Mouse (Mus musculus) frontal cortex, postnatal 36 days (tissue): ENCODE results near the gene Atp6v0c.
A peak's percentile ranks its signal among the peaks of the same experiment; 100 is the strongest.

Experiments used
- DNase-seq, 2 experiments: peaks; one replicate each; pipeline ENCODE4 v3.0.0; 2022; ENCODE audit warnings: low spot score in 2 of 2

The Atp6v0c gene

GRCm38 (mm10) chr17:24199252-24199651 lies 29.8 kb upstream of the Atp6v0c start:
- peak; percentile 67 to 87 for DNase-seq

DNA sequence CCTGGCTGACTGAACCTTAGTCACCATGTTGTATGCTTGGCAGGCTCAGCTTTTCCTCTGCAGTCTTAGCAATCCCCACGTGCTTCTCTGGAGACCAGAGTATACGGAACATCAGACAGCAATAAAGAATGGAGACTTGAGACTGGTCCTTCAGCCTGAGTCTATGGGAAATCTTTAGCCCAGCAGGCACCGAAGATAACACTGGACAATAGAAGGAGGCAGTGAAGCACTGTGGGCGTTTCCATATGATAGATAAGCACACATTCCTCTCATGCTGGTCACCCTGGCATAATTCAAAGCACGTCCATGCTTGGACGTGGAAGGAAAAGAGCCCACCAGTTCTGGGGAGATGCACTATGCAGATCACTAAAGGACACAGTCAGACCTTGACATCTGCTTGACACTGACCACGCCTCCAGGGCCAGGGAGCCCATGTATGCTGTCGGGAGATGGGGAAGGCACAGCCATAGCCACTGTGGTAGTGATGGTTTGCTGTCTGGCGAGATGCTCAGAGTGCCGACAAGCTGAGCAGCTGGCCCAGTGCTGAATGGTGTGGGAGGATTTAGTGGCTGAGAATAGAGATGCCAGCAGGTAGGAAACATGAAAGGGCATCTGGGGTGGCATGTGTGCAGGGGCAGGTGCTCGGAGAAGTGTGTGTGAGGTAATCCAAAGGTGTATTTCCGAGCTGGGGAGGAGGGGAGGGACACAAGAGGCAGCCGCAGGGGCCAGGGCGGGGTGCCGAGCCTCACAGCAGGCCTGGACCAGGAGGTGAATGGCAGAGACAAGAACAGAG lies 27.7 kb upstream of the Atp6v0c start:
- DNase-seq, result no peak

DNA sequence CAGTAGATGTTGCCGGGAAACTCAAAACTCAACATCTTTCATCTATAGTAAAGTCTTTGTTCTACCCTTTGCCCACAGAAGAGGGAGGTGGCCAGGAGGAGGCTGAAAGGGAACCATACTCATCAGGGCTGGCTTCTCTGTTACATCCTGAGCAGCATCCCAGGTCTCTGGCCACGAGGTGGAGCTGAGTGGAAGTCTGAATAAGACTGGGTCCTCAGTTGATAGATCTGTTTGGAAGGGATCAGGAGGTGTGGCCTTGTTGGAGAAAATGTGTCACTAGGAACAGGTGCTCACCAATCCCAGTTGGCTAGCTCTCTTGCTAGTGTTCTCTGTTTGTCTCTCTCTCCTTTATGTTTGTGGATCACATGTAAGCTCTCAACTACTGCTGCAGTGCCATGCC lies 25.8 kb upstream of the Atp6v0c start:
- no peak for DNase-seq

DNA sequence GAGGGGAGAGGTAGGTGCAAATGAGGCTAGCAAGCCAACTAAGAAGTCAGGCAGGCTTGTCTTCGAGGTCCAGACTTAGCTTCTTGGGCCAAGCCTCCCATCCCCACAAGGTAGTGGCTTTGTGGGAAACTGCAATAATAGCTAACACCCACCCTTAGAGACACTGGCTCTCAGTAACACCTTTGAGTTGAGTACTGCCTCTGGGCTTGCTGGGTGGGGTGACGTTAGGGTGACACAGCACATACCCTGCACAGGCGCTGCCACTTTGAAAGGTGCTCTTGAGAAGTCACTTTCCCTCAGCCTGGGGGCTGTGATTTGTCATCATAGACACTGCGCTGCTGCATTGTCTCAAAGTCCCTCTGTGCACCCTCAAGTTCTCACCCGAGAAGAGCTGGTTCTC lies 24.3 kb upstream of the Atp6v0c start:
- no peak for DNase-seq

GRCm38 (mm10) chr17:24193268-24193667 lies 23.8 kb upstream of the Atp6v0c start:
- DNase-seq, result no peak

DNA sequence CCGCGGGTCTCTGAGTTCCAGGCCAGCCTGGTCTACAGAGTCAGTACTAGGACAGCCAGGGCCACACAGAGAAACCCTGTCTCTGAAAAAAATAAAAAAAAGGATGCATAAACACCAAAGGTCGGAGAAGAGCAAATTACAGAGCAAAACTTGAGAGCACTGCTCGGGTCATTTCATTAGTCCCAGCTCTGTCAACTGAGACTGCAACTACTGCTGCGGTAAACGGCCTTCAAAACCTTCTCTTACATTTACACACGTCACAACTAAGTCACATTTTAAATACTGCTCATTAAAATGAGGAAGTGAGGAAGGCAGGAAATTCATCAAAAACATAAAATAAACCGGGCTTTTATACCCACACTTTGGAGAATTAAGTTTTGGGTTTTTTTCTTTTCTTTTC lies 23.3 kb upstream of the Atp6v0c start:
- DNase-seq, result no peak

GRCm38 (mm10) chr17:24191481-24191880 lies 22.0 kb upstream of the Atp6v0c start:
- no peak for DNase-seq

GRCm38 (mm10) chr17:24190934-24191333 lies 21.4 kb upstream of the Atp6v0c start:
- DNase-seq, result no peak

DNA sequence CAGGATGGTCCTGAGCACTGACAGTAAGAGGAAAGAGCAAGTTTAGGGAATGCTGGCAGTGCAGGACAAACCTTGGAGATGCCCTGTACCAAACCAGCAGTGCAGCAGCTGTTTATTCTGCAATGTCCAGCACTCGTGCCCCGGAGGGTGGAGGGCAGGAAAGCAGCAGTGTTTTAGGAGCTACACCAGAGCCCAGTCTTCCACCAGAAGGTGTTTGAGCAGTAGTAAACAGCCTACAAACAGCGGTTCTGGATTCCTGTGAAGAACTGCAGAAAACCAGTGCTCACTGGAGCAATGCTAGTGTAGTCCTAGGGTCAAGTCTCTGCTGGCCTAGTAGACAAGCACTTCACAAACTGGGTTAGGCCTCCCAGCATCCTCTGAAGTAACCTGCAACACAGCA lies 4.8 kb upstream of the Atp6v0c start:
- DNase-seq, result no peak

- DNase-seq, result peak; percentile 62 to 76
Measured at GRCm38 (mm10) chr17:24173423-24173822, 3.9 kb upstream of the Atp6v0c start.

DNA sequence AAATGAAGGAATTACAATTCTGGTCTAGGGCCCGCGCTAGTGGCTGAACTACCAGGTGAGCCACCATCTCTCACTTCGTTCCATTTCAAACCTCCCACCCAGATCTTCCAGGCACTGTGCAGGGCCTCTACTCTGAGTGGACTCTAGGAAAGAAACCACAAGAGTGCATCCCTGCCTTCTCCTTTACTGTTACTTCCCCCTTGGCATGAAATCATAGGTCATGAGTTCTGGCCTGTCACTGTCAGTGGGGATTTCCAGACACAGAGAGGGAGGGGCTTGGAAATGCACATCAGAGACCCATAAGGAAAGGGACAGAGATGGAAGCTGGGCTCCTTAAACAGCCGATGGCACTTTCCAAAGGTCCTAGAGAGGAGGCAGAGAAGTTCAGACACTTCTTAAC lies 2.2 kb upstream of the Atp6v0c start:
- no peak for DNase-seq

DNA sequence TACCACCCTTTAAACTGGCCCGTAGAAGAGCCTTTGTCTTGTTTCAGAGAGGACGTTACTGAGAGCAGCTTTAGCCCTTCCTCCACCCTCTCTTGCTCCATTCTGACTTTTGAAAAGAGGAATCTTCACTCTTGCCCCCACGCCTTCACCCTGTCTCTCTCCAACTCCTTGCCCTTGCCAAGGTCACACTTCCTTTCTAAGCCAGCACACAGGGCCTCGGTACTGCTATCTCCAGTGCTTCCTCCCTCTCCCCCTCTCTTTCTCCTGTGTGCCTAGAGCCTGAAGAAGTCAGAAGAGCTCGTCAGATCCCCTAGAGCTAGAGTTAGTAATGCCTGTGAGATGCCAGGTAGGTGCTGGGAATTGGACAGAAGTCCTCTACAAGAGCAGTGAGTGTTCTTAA lies 1.2 kb upstream of the Atp6v0c start:
- no peak for DNase-seq

DNA sequence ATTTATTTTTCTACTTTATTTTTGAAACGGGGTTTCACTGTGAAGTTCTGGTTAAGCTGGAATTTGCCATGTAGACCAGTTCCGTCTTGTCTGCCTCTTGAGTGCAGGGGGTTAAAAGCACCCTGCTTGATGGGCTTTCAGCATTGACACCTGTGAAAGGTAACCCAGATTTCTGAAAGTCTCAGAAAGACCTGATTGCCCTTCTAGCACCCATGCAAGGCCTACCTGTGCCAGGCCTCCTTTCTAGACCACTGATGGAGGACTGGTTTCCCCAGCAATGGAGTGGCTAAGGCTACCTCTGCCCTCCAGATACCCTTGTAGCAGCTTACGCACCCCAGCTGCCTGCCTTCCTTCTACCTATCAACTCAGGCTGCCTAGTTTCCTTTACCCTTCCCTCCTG lies 623 bp upstream of the Atp6v0c start:
- DNase-seq, result no peak

- DNase-seq, result peak; percentile 72 to 73
Measured at GRCm38 (mm10) chr17:24168590-24169277, 768 bp downstream of the Atp6v0c start.

GRCm38 (mm10) chr17:24167891-24168505 lies 1.5 kb downstream of the Atp6v0c start:
- DNase-seq, result no peak

- no peak for DNase-seq
Measured at GRCm38 (mm10) chr17:24167120-24167519, 2.4 kb downstream of the Atp6v0c start.

DNA sequence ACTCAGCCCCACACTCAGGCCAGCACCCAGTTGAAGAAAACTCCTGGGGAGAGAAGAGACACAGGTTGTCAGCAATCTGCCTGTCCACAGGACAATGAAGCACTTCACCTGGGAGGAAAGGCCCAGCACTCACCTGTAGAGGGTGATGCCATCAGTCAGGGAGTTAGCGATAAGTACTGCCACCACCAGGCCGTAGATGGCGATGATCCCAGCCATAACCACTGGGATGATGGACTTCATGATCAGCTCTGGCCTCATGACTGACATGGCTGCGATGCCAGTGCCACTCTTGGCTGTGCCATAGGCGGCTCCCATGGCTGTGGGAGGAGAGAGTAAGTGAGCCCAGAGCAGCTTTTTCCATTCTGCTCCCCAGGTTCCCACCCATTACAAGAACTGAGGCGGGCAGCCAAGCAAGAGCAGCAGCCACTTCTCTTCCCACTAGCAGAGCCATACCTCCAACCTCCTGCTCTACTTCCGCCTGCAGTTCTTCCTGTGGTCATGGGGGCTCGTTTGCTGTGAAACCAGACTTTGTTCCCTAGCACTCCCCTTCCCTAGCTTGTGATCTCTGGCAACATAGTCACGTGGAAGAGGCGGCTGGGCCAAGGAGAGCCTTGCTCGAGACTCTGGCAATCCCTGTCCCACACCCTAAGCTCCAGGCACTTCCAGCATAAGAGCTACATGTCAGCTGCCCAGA lies 4.8 kb downstream of the Atp6v0c start:
- no peak for DNase-seq

GRCm38 (mm10) chr17:24163176-24163962 lies 6.1 kb downstream of the Atp6v0c start, which contains the start of gene Amdhd2:
Gene Amdhd2, minus strand, starts transcription at chr17:24163766.
- DNase-seq, result peak; percentile 98 to 99

- no peak for DNase-seq
Measured at GRCm38 (mm10) chr17:24162584-24163175, 6.8 kb downstream of the Atp6v0c start.

- no peak for DNase-seq
Measured at GRCm38 (mm10) chr17:24161466-24161865, 8.0 kb downstream of the Atp6v0c start.

DNA sequence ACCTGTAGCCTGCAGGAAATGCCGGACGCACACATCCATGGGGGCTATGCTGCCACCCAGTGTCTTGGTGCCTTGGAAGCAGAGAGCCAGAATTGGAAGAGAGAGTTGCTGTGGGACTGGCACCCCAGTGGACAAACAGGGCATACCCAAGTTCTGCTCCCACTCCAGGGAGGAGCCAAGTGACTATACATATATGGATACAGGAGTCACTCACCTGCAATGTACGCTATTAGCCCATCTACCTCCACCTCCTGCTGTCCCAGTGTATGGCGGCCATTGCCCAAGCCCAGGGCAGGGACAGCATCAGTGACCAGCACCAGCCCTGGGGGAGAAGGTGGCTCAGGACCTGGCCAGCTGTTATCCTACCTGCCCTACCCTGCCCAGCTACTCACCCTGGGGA lies 12.0 kb downstream of the Atp6v0c start:
- DNase-seq, result no peak
